Mouse (Mus musculus) hindbrain, embryonic 16.5 days (tissue): Measurements from ENCODE around the gene Klhl8. TPM values are rescaled to one million over a fixed set of nuclear protein-coding genes. Genes with fewer than 3 reads are reported as not detected.

Experiments
- ATAC-seq: fragments of 200-750 bp; cut with Nextera tagmentation; 2 replicates; pipeline ENCODE4 v1.8.0; 2017; ENCODE audit warnings: moderate TSS enrichment, moderate library complexity
- H3K27ac ChIP-seq: fragments of 300-500 bp; sonication (generic); 2 replicates; pipeline ENCODE4 v1.5.1; 2014; ENCODE audit warnings: low read depth, mild to moderate bottlenecking, control low read depth, low read length, moderate library complexity
- H3K27me3 ChIP-seq: fragments of 300-500 bp; sonication (generic); replicated peaks from 2 replicates; pipeline ENCODE4 v1.6.1; 2014; ENCODE audit warnings: low read length; ENCODE audit not compliant: control insufficient read depth, insufficient read depth
- H3K36me3 ChIP-seq: fragments of 300-500 bp; sonication (generic); 2 replicates; pipeline ENCODE4 v1.6.1; 2014; ENCODE audit warnings: mild to moderate bottlenecking, low read length, moderate library complexity, mixed read lengths; ENCODE audit not compliant: control insufficient read depth, insufficient read depth
- H3K4me1 ChIP-seq: fragments of 300-500 bp; sonication (generic); 2 replicates; pipeline ENCODE4 v1.6.1; 2014; ENCODE audit warnings: low read depth, low read length; ENCODE audit not compliant: control insufficient read depth, insufficient read depth
- H3K4me2 ChIP-seq: fragments of 300-500 bp; sonication (generic); 2 replicates; pipeline ENCODE4 v1.6.1; 2014; ENCODE audit warnings: mild to moderate bottlenecking, low read length, control low read depth, moderate library complexity
- H3K4me3 ChIP-seq: fragments of 300-500 bp; sonication (generic); 2 replicates; pipeline ENCODE4 v1.5.1; 2014; ENCODE audit warnings: mild to moderate bottlenecking, low read length, control low read depth, moderate library complexity
- H3K9ac ChIP-seq: fragments of 300-500 bp; sonication (generic); 2 replicates; pipeline ENCODE4 v1.6.1; 2014; ENCODE audit warnings: low read depth, mild to moderate bottlenecking, control low read depth, low read length, moderate library complexity
- H3K9me3 ChIP-seq: fragments of 300-500 bp; sonication (generic); 2 replicates; pipeline ENCODE4 v1.6.1; 2014; ENCODE audit warnings: mild to moderate bottlenecking, low read length, moderate library complexity; ENCODE audit not compliant: control insufficient read depth
- WGBS: fragments of 180-500 bp; shearing (Covaris S2); extraction: QIAGEN DNeasy Blood & Tissue Kit; methylation state at CpG from one replicate; pipeline ENCODE4 v1.1.7; 2014; 5-methylcytosine and 5-hydroxymethylcytosine counted together
- polyA plus RNA-seq: library from polyadenylated mRNA; unstranded; fragments of >200 nt; fragmentation: Nextera tagmentation; extraction: Ambion mirVana; gene quantifications from 2 replicates; pipeline ENCODE4 v1.2.1, GENCODE M21; 2015

Klhl8 gene
- polyA plus RNA-seq, 1 experiment from 2014 or later, result 40.7 TPM

GRCm38 (mm10) chr5:103919497-103919896 is 8.4 kb upstream of the Klhl8 start:
- 91% methylated on average over 4 of the region's 4 CpGs for WGBS
- H3K27ac ChIP-seq, result no peak overlapping the region
- H3K4me3 ChIP-seq, result no peak overlapping the region
- no peaks in the 10 kb centered on the region for H3K9me3 ChIP-seq
- H3K4me1 ChIP-seq, result no peaks in the 10 kb centered on the region
- ATAC-seq, result no peak
- H3K27me3 ChIP-seq, result no peaks in the 10 kb centered on the region
- H3K36me3 ChIP-seq, result no peaks in the 10 kb centered on the region
- H3K9ac ChIP-seq, result no peak overlapping the region
- no peak overlapping the region for H3K4me2 ChIP-seq

- Histone ChIP-seq H3K9me3 (no peaks in the 10 kb centered on the region), H3K36me3 (no peaks in the 10 kb centered on the region), H3K27ac (no peak overlapping the region), H3K4me3 (no peak overlapping the region), H3K27me3 (no peaks in the 10 kb centered on the region), H3K4me1 (no peaks in the 10 kb centered on the region), H3K4me2 (no peak overlapping the region), H3K9ac (no peak overlapping the region)
- no peak for ATAC-seq
- WGBS, result 74% methylated on average over 3 of the region's 3 CpGs
Observed at GRCm38 (mm10) chr5:103918233-103918632, 7.2 kb upstream of the Klhl8 start.

GRCm38 (mm10) chr5:103917357-103917895 is 6.4 kb upstream of the Klhl8 start:
- no peaks in the 10 kb centered on the region for H3K4me1 ChIP-seq
- peak; percentile 28; the same call in 1 of the 2 replicates for ATAC-seq
- H3K4me2 ChIP-seq, result no peak overlapping the region
- no peak overlapping the region for H3K9ac ChIP-seq
- no peak overlapping the region for H3K4me3 ChIP-seq
- H3K27me3 ChIP-seq, result no peaks in the 10 kb centered on the region
- no peaks in the 10 kb centered on the region for H3K36me3 ChIP-seq
- WGBS, result 61% methylated on average over 8 of the region's 8 CpGs
- H3K9me3 ChIP-seq, result no peaks in the 10 kb centered on the region
- no peak overlapping the region for H3K27ac ChIP-seq

- Histone ChIP-seq H3K36me3 (no peaks in the 10 kb centered on the region), H3K27ac (no peak overlapping the region), H3K9me3 (no peaks in the 10 kb centered on the region), H3K4me1 (no peaks in the 10 kb centered on the region), H3K27me3 (no peaks in the 10 kb centered on the region), H3K4me2 (no peak overlapping the region), H3K4me3 (no peak overlapping the region), H3K9ac (no peak overlapping the region)
- no peak for ATAC-seq
- 66% methylated on average over 12 of the region's 12 CpGs for WGBS
Observed at GRCm38 (mm10) chr5:103916595-103917356, 5.7 kb upstream of the Klhl8 start.

- Histone ChIP-seq H3K36me3 (no peaks in the 10 kb centered on the region), H3K27ac (no peak overlapping the region), H3K4me2 (no peak overlapping the region), H3K27me3 (no peaks in the 10 kb centered on the region), H3K9ac (no peak overlapping the region), H3K9me3 (no peaks in the 10 kb centered on the region), H3K4me1 (no peaks in the 10 kb centered on the region), H3K4me3 (no peak overlapping the region)
- 78% methylated on average over 11 of the region's 11 CpGs for WGBS
- no peak for ATAC-seq
Observed at GRCm38 (mm10) chr5:103914335-103915226, 3.5 kb upstream of the Klhl8 start.

- Histone ChIP-seq H3K36me3 (no peaks in the 10 kb centered on the region), H3K4me1 (no peaks in the 10 kb centered on the region), H3K27me3 (no peaks in the 10 kb centered on the region), H3K9me3 (no peaks in the 10 kb centered on the region), H3K9ac (no peak overlapping the region), H3K4me3 (no peak overlapping the region), H3K27ac (no peak overlapping the region), H3K4me2 (no peak overlapping the region)
- no peak for ATAC-seq
- whole genome bisulfite sequencing, result 70% methylated on average over 4 of the region's 4 CpGs
Observed at GRCm38 (mm10) chr5:103913150-103913549, 2.1 kb upstream of the Klhl8 start.

- Histone ChIP-seq H3K4me1 (no peaks in the 10 kb centered on the region), H3K4me3 (peak overlapping the region; percentile 94), H3K4me2 (peak overlapping the region; percentile 41; the same call in 1 of the 2 replicates), H3K9ac (peak overlapping the region; percentile 22; the same call in 1 of the 2 replicates), H3K27ac (no peak overlapping the region), H3K9me3 (no peaks in the 10 kb centered on the region), H3K36me3 (no peaks in the 10 kb centered on the region), H3K27me3 (no peaks in the 10 kb centered on the region)
- WGBS, result 89% methylated on average over 5 of the region's 5 CpGs
- ATAC-seq, result peak; percentile 15
Observed at GRCm38 (mm10) chr5:103911555-103911954, 496 bp upstream of the Klhl8 start.

GRCm38 (mm10) chr5:103910156-103910555 is 903 bp downstream of the Klhl8 start:
- WGBS, result 15% methylated on average over 8 of the region's 9 CpGs
- Histone ChIP-seq H3K4me3 (peak overlapping the region; percentile 94), H3K36me3 (no peaks in the 10 kb centered on the region), H3K9me3 (no peaks in the 10 kb centered on the region), H3K9ac (peak overlapping the region; percentile 95; the same call in 1 of the 2 replicates), H3K27me3 (no peaks in the 10 kb centered on the region), H3K27ac (no peak overlapping the region), H3K4me1 (no peaks in the 10 kb centered on the region), H3K4me2 (peak overlapping the region; percentile 56)
- no peak for ATAC-seq

GRCm38 (mm10) chr5:103909466-103909865 is 1.6 kb downstream of the Klhl8 start:
- Histone ChIP-seq H3K36me3 (no peaks in the 10 kb centered on the region), H3K4me3 (no peak overlapping the region), H3K9me3 (no peaks in the 10 kb centered on the region), H3K27ac (no peak overlapping the region), H3K9ac (no peak overlapping the region), H3K4me1 (no peaks in the 10 kb centered on the region), H3K27me3 (no peaks in the 10 kb centered on the region), H3K4me2 (no peak overlapping the region)
- 86% methylated on average over 3 of the region's 3 CpGs for WGBS
- no peak for ATAC-seq
